Mouse (Mus musculus): ENCODE data around the gene Slc48a1. TPM values are rescaled to one million over a fixed set of nuclear protein-coding genes. Genes with fewer than 3 reads are reported as not detected.

The Slc48a1 gene
- polyA plus RNA-seq, 1 experiment from 2014 or later = 41.4 TPM

- Histone ChIP-seq H3K27ac (no peak overlapping the region), H3K27me3 (replicated peaks) (no peaks in the 10 kb centered on the region), H3K4me1 (peaks cover 31% of the 10 kb centered on the region), H3K9ac (0 out of 2 replicates have a peak overlapping the region, but pooled peaks have one; percentile 33), H3K4me3 (no peak overlapping the region), H3K36me3 (peaks cover 35% of the 10 kb centered on the region), H3K9me3 (no peaks in the 10 kb centered on the region), H3K4me2 (replicated peaks) (no peak overlapping the region)
- ATAC-seq (ENCODE audit: low FRiP score, low read depth) = no peak
- 62% methylated on average over 7 of the region's 7 CpGs for WGBS
These were observed 34.6 kb downstream of the Slc48a1 start for GRCm38 (mm10) chr15:97812875-97813274.

- no peak overlapping the region for H3K27ac ChIP-seq
- H3K9ac ChIP-seq = no peak overlapping the region
- H3K4me3 ChIP-seq = no peak overlapping the region
- H3K9me3 ChIP-seq = no peaks in the 10 kb centered on the region
- peaks cover 31% of the 10 kb centered on the region for H3K4me1 ChIP-seq
- H3K27me3 ChIP-seq (replicated peaks) = no peaks in the 10 kb centered on the region
- H3K4me2 ChIP-seq (replicated peaks) = no peak overlapping the region
- H3K36me3 ChIP-seq = peaks cover 28% of the 10 kb centered on the region
- 63% methylated on average over 21 of the region's 21 CpGs for WGBS
- ATAC-seq (ENCODE audit: low FRiP score, low read depth) = no peak
These were observed 35.3 kb downstream of the Slc48a1 start for GRCm38 (mm10) chr15:97813452-97814204.

- Histone ChIP-seq H3K4me1 (peaks cover 31% of the 10 kb centered on the region), H3K36me3 (peaks cover 17% of the 10 kb centered on the region), H3K4me3 (no peak overlapping the region), H3K27me3 (replicated peaks) (no peaks in the 10 kb centered on the region), H3K9ac (no peak overlapping the region), H3K27ac (no peak overlapping the region), H3K9me3 (no peaks in the 10 kb centered on the region), H3K4me2 (replicated peaks) (no peak overlapping the region)
- no peak for ATAC-seq (ENCODE audit: low FRiP score, low read depth)
- 63% methylated on average over 5 of the region's 5 CpGs for WGBS
These were observed 36.4 kb downstream of the Slc48a1 start for GRCm38 (mm10) chr15:97814703-97815102.

GRCm38 (mm10) chr15:97815254-97815653 is 36.9 kb downstream of the Slc48a1 start:
- peaks cover 12% of the 10 kb centered on the region for H3K36me3 ChIP-seq
- WGBS = 95% methylated on average over 4 of the region's 4 CpGs
- peaks cover 31% of the 10 kb centered on the region for H3K4me1 ChIP-seq
- H3K9me3 ChIP-seq = no peaks in the 10 kb centered on the region
- H3K4me2 ChIP-seq (replicated peaks) = no peak overlapping the region
- no peaks in the 10 kb centered on the region for H3K27me3 ChIP-seq (replicated peaks)
- no peak overlapping the region for H3K9ac ChIP-seq
- ATAC-seq (ENCODE audit: low FRiP score, low read depth) = no peak
- H3K27ac ChIP-seq = no peak overlapping the region
- no peak overlapping the region for H3K4me3 ChIP-seq

- ATAC-seq (ENCODE audit: low FRiP score, low read depth) = no peak
- Histone ChIP-seq H3K4me3 (no peak overlapping the region), H3K4me2 (replicated peaks) (no peak overlapping the region), H3K36me3 (peaks cover 5% of the 10 kb centered on the region), H3K4me1 (peaks cover 31% of the 10 kb centered on the region), H3K9ac (no peak overlapping the region), H3K27ac (no peak overlapping the region), H3K9me3 (no peaks in the 10 kb centered on the region), H3K27me3 (replicated peaks) (no peaks in the 10 kb centered on the region)
- WGBS = 92% methylated on average over 17 of the region's 17 CpGs
These were observed 38.1 kb downstream of the Slc48a1 start for GRCm38 (mm10) chr15:97816199-97816994.

GRCm38 (mm10) chr15:97819937-97820336 is 41.6 kb downstream of the Slc48a1 start:
- H3K4me1 ChIP-seq = peaks cover 30% of the 10 kb centered on the region
- 77% methylated on average over 9 of the region's 9 CpGs for WGBS
- 0 out of 2 replicates have a peak, but pooled peaks cover 3% of the 10 kb centered on the region for H3K27me3 ChIP-seq (replicated peaks)
- H3K9ac ChIP-seq = no peak overlapping the region
- H3K9me3 ChIP-seq = no peaks in the 10 kb centered on the region
- H3K4me2 ChIP-seq (replicated peaks) = no peak overlapping the region
- ATAC-seq (ENCODE audit: low FRiP score, low read depth) = no peak
- H3K36me3 ChIP-seq = peaks cover 4% of the 10 kb centered on the region
- H3K27ac ChIP-seq = no peak overlapping the region
- no peak overlapping the region for H3K4me3 ChIP-seq

GRCm38 (mm10) chr15:97821321-97821982 is 43.1 kb downstream of the Slc48a1 start:
- H3K4me3 ChIP-seq = no peak overlapping the region
- peaks cover 4% of the 10 kb centered on the region for H3K36me3 ChIP-seq
- no peaks in the 10 kb centered on the region for H3K9me3 ChIP-seq
- WGBS = 60% methylated on average over 10 of the region's 10 CpGs
- H3K4me2 ChIP-seq (replicated peaks) = no peak overlapping the region
- no peak for ATAC-seq (ENCODE audit: low FRiP score, low read depth)
- H3K9ac ChIP-seq = no peak overlapping the region
- peaks cover 45% of the 10 kb centered on the region for H3K4me1 ChIP-seq
- H3K27me3 ChIP-seq (replicated peaks) = peaks cover 3% of the 10 kb centered on the region; the same call in 1 of the 2 replicates
- no peak overlapping the region for H3K27ac ChIP-seq

GRCm38 (mm10) chr15:97821983-97822363 is 43.7 kb downstream of the Slc48a1 start:
- Histone ChIP-seq H3K27ac (no peak overlapping the region), H3K9ac (no peak overlapping the region), H3K27me3 (replicated peaks) (peaks cover 3% of the 10 kb centered on the region; the same call in 1 of the 2 replicates), H3K9me3 (no peaks in the 10 kb centered on the region), H3K4me2 (replicated peaks) (no peak overlapping the region), H3K4me1 (peaks cover 50% of the 10 kb centered on the region), H3K4me3 (no peak overlapping the region), H3K36me3 (peaks cover 4% of the 10 kb centered on the region)
- 71% methylated on average over 6 of the region's 6 CpGs for WGBS
- ATAC-seq (ENCODE audit: low FRiP score, low read depth) = no peak

- Histone ChIP-seq H3K27me3 (replicated peaks) (peaks cover 3% of the 10 kb centered on the region; the same call in 1 of the 2 replicates), H3K4me1 (peaks cover 55% of the 10 kb centered on the region), H3K9ac (no peak overlapping the region), H3K27ac (no peak overlapping the region), H3K4me3 (no peak overlapping the region), H3K4me2 (replicated peaks) (no peak overlapping the region), H3K36me3 (peaks cover 4% of the 10 kb centered on the region), H3K9me3 (no peaks in the 10 kb centered on the region)
- WGBS = 50% methylated on average over 12 of the region's 12 CpGs
- no peak for ATAC-seq (ENCODE audit: low FRiP score, low read depth)
These were observed 44.4 kb downstream of the Slc48a1 start for GRCm38 (mm10) chr15:97822545-97823228.

- H3K27ac ChIP-seq = no peak overlapping the region
- H3K9ac ChIP-seq = no peak overlapping the region
- H3K4me3 ChIP-seq = no peak overlapping the region
- no peak for ATAC-seq (ENCODE audit: low FRiP score, low read depth)
- H3K27me3 ChIP-seq (replicated peaks) = peaks cover 3% of the 10 kb centered on the region; the same call in 1 of the 2 replicates
- H3K4me2 ChIP-seq (replicated peaks) = no peak overlapping the region
- 76% methylated on average over 12 of the region's 12 CpGs for WGBS
- H3K36me3 ChIP-seq = peaks cover 4% of the 10 kb centered on the region
- H3K9me3 ChIP-seq = no peaks in the 10 kb centered on the region
- H3K4me1 ChIP-seq = peaks cover 61% of the 10 kb centered on the region
These were observed 45.2 kb downstream of the Slc48a1 start for GRCm38 (mm10) chr15:97823479-97823878.

GRCm38 (mm10) chr15:97824042-97824441 is 45.7 kb downstream of the Slc48a1 start:
- H3K4me3 ChIP-seq = no peak overlapping the region
- ATAC-seq (ENCODE audit: low FRiP score, low read depth) = no peak
- H3K27me3 ChIP-seq (replicated peaks) = peaks cover 3% of the 10 kb centered on the region; the same call in 1 of the 2 replicates
- H3K9ac ChIP-seq = no peak overlapping the region
- H3K27ac ChIP-seq = no peak overlapping the region
- no peaks in the 10 kb centered on the region for H3K9me3 ChIP-seq
- WGBS = 80% methylated on average over 6 of the region's 6 CpGs
- H3K36me3 ChIP-seq = peaks cover 4% of the 10 kb centered on the region
- peaks cover 67% of the 10 kb centered on the region for H3K4me1 ChIP-seq
- H3K4me2 ChIP-seq (replicated peaks) = no peak overlapping the region
